Mouse (Mus musculus) kidney, postnatal 25 days (tissue): ENCODE measurements around the gene Pnkp.

Experiments
- DNase-seq, 2 experiments: peaks; one replicate each; pipeline ENCODE4 v3.0.0; 2021; ENCODE audit warnings: mixed read lengths in 2 of 2

Pnkp gene

GRCm38 (mm10) chr7:44853596-44854355, 3.2 kb upstream of the Pnkp start:
- DNase-seq, result peak in 1 of 2 experiments; percentile 63

- DNase-seq, result peak; percentile 92 to 98
These were observed 2.4 kb upstream of the Pnkp start for GRCm38 (mm10) chr7:44854356-44855031.

- DNase-seq, result peak in 1 of 2 experiments; percentile 57
These were observed 1.9 kb upstream of the Pnkp start for GRCm38 (mm10) chr7:44855036-44855435.

GRCm38 (mm10) chr7:44856265-44856916, 548 bp upstream of the Pnkp start:
- no peak for DNase-seq

- peak; percentile 56 to 61 for DNase-seq
These were observed 966 bp downstream of the Pnkp start for GRCm38 (mm10) chr7:44857905-44858304.

- no peak for DNase-seq
These were observed 3.0 kb downstream of the Pnkp start for GRCm38 (mm10) chr7:44859896-44860295.

GRCm38 (mm10) chr7:44860576-44861428, 3.9 kb downstream of the Pnkp start:
- peak; percentile 71 to 79 for DNase-seq

GRCm38 (mm10) chr7:44861429-44861816, 4.5 kb downstream of the Pnkp start:
- no peak for DNase-seq

- DNase-seq, result no peak
These were observed 5.5 kb downstream of the Pnkp start for GRCm38 (mm10) chr7:44862434-44862833.

GRCm38 (mm10) chr7:44863210-44863609, 6.3 kb downstream of the Pnkp start:
- no peak for DNase-seq

- peak in 1 of 2 experiments; percentile 33 for DNase-seq
These were observed 7.1 kb downstream of the Pnkp start for GRCm38 (mm10) chr7:44863982-44864494.

- peak in 1 of 2 experiments; percentile 48 for DNase-seq
These were observed 7.9 kb downstream of the Pnkp start for GRCm38 (mm10) chr7:44864595-44865542.

- peak; percentile 60 to 89 for DNase-seq
These were observed 9.5 kb downstream of the Pnkp start for GRCm38 (mm10) chr7:44866276-44867009.

- DNase-seq, result peak in 1 of 2 experiments; percentile 66
These were observed 10.2 kb downstream of the Pnkp start for GRCm38 (mm10) chr7:44867010-44867702.

- DNase-seq, result peak in 1 of 2 experiments; percentile 35
These were observed 10.9 kb downstream of the Pnkp start for GRCm38 (mm10) chr7:44867802-44868201.

GRCm38 (mm10) chr7:44868465-44868864, 11.5 kb downstream of the Pnkp start:
- peak; percentile 40 to 69 for DNase-seq

- DNase-seq, result peak; percentile 70 to 87
These were observed 12.2 kb downstream of the Pnkp start for GRCm38 (mm10) chr7:44868919-44869696.

GRCm38 (mm10) chr7:44869697-44870528, 13.0 kb downstream of the Pnkp start, which contains the start of gene Ptov1:
Gene Ptov1, minus strand, starts transcription at chr7:44869788.
- DNase-seq, result peak; percentile 93 to 97
